Mouse (Mus musculus) urinary bladder, postnatal 10 days (tissue): Measurements from ENCODE around the gene Fcrl5.
"Not testable (repeated sequence)": the region's sequence is repeated elsewhere in the genome, so short reads cannot be mapped to it uniquely, and the experiment has no call there.

Experiments
- DNase-seq: peaks from one replicate; pipeline ENCODE4 v3.0.0; 2022; ENCODE audit warnings: low spot score

Fcrl5 gene

GRCm38 (mm10) chr3:87435479-87435878 is at the start of gene Fcrl5:
Gene Fcrl5 (plus strand): TSS chr3:87435773.
- no peak for DNase-seq

DNA sequence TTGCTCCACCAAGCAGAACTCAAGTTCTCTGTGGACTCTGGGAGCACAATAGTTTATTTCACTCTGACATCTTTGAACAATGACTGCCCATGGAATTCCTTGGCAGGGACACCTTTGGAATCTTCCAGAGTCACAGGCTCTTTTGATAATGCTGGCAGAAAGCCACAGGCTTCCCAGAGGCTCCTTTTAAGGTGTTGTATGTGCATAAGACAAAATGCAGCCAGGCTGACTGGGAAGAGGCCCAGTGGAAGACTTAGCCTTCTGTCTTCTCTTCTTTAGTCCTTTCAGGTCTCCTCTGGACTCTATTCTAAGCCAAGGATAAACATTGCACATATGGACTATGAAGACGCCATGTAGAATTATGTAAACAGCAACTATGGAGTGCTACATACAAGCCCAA is 44.6 kb upstream of the Fcrl5 start:
- DNase-seq, result no peak

GRCm38 (mm10) chr3:87398809-87399208 is 36.8 kb upstream of the Fcrl5 start:
- DNase-seq, result no peak

- DNase-seq, result no peak
Measured at GRCm38 (mm10) chr3:87399906-87400305, 35.7 kb upstream of the Fcrl5 start.

DNA sequence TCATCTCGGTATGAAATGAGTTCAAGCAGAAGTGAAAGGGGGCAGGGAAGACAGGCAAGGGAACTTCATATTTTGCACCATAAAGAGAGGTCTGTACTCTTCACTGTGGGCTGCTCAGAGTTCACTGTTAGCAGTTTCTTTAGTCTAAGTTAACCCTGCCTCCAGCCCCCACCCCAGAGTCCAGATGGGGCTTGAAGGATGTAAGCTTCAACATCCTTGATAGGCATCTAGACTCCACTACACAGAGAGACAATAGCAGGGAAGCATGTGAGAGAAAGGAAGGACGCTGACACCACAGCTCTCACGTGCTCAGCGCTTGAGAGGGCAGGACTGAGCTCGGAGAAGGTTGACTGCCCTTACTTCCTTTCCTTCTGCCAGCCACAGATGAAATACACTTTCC is 34.3 kb upstream of the Fcrl5 start:
- DNase-seq, result no peak

GRCm38 (mm10) chr3:87408171-87408570 is 27.4 kb upstream of the Fcrl5 start:
- no peak for DNase-seq

DNA sequence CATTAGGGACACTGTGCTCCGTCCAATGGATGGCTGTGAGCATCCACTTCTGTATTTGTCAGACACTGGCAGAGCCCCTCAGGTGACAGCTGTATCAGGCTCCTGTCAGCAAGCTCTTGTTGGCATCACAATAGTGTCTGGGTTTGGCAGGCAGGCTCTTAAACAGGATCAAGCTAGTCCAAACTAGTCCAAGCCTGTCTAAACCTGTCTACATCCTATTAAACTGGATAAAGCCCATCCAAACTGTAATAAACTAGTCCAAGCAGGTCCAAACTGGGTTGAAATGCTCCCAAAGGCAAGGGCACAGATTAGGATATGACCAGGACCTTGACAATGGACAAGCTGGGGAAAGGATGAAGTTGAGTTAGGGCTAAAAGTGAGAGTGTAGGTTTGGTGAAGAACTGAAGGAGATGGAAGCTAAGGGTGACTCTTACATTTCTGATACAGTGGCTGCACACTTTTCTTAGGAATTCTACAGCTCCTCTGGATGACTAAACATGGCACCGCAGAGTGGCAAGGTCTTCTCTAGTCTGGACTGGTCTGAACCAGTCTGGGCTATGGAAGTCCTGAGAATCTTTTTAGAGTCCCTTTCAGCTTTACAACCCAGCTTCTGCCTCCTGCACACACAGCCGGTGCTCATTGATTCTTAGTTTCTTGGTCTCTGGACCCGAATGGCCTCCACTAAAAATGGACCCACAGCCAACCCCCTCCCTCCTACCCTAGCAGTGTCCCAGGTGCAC is 26.2 kb upstream of the Fcrl5 start:
- no peak for DNase-seq

GRCm38 (mm10) chr3:87410605-87411004 is 25.0 kb upstream of the Fcrl5 start:
- no peak for DNase-seq

- DNase-seq, result no peak
Measured at GRCm38 (mm10) chr3:87411150-87411549, 24.4 kb upstream of the Fcrl5 start.

DNA sequence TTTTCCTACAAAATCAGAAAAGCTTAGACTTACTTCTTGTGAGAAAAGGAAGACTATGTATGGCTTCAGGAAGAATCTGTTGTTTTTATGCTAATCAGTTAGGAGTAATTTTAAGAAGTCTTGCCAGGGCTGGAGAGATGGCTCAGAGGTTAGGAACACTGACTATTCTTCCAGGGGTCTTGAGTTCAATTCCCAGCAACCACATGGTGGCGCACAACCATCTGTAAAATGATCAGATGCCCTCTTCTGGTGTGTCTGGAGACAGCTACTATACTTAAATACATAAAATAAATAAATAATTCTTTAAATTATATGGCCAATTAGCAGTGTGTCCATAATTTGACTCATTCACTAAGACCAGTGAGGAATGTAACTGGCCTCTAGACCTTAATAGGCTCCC is 14.9 kb upstream of the Fcrl5 start:
- no peak for DNase-seq

DNA sequence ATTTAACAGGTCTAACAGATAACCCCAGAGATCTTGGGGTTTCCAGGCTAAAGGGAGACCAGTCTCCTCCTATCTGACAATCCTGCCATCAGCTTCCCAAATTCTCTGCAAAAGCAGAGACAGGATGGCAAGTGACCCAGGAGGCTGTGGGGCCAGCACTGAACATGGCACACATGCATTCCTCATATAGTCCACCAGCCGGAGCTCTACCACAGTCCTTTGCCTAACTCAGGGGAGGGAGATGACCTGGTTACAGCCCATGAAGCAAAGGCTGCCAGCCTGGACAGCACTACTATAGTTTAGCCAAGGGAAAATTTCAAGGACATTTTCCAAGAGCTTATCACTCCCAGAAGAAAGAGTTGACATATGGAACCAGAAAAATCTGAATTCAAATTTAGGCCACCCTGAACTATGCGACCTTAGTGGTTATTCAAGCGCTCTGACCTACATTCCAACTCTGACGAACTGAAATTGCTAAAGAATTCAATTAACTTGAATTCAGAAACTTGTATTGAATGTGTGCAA is 13.1 kb upstream of the Fcrl5 start:
- no peak for DNase-seq

DNA sequence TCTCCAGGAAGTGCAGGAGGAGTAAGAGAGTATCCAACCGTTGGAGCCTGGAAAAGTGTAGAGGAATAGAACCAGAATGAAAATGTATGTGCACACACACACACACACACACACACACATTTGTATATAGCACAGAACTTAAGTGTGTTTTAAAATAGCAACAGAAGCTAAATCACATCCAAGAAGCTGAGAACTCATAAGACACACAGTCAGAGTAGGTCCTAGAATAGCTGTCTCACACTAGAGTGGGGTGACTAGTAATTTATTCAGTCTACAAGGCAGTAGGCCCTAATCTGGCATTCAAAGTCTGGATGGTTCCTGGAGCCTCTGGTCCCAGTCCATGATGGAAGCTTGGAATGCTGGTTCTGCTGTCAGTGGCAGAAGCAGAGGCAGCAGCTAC is 5.0 kb downstream of the Fcrl5 start:
- no peak for DNase-seq

GRCm38 (mm10) chr3:87443968-87444367 is 8.4 kb downstream of the Fcrl5 start:
- no peak for DNase-seq

GRCm38 (mm10) chr3:87465454-87465853 is 29.9 kb downstream of the Fcrl5 start:
- no peak for DNase-seq

DNA sequence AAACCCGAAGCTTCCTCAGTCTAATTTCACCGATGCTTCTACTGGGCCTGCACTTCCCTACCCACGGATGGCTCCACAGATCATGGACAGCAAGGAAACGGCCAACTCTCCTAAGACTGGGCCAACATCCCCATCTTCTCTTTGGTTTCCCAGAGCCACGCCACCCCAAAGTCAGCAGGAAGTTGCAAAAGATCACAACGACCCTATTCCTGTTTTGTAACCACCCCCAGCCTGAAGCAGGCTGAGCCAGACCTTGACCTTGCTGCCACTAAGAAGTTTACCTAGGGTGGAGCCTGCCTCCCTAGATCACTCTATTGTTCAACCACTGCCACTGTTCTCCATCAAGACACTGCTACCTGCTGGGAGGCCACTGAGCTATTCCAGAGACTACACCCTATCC is 31.4 kb downstream of the Fcrl5 start:
- no peak for DNase-seq

DNA sequence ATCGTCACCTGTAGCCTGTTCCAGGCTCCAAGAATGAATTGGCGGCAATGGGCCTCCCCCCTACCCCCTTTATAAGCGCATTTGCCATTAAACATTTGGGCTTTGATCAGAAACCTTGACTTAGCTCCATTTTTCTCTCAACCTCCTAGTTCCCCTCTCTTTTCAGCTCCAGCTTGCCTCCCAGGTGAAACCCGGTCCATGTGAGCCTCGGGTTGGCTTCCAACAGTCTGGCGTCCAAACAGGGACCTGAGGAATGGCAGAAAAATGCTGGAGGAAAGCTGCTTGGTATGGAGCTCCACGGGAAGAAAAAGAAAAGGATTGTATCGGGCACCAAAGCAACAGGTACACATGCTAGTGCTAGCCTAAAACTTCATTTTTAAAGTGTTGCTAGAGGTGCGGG is 31.8 kb downstream of the Fcrl5 start:
- no peak for DNase-seq

- DNase-seq, result not testable (repeated sequence)
Measured at GRCm38 (mm10) chr3:87477948-87478347, 42.4 kb downstream of the Fcrl5 start.

DNA sequence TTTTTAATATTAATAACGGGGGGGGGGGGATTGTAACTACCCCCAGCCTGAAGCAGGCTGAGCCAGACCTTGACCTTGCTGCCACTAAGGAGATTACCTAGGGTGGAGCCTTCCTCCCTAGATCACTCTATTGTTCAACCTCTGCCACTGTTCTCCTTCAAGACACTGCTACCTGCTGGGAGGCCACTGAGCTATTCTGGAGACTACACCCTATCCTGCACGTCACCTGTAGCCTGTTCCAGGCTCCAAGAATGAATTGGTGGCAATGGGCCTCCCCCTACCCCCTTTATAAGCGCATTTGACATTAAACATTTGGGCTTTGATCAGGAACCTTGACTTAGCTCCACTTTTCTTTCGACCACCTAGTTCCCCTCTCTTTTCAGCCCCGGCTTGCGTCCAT is 43.0 kb downstream of the Fcrl5 start:
- DNase-seq, result not testable (repeated sequence)

- DNase-seq, result not testable (repeated sequence)
Measured at GRCm38 (mm10) chr3:87479230-87479629, 43.7 kb downstream of the Fcrl5 start.

DNA sequence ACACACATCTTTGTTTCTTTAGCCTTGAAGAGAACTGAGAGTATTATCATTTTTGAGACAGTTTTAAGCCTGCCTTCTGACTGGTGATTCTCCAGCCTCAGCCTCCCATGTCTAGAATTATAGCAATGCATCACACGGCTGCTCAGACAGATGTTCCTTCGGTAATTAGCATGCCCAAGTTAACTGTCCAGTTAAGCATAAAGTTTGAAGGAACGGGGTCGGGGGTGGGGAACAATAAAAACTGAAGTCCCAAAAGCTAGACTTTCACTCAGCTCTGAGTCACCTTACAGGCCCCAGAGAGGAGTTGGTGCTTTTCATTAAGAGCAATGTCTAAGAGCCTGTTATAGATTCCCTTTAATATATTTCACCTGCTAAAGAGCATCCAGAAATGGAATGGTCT is 51.8 kb downstream of the Fcrl5 start:
- DNase-seq, result no peak

DNA sequence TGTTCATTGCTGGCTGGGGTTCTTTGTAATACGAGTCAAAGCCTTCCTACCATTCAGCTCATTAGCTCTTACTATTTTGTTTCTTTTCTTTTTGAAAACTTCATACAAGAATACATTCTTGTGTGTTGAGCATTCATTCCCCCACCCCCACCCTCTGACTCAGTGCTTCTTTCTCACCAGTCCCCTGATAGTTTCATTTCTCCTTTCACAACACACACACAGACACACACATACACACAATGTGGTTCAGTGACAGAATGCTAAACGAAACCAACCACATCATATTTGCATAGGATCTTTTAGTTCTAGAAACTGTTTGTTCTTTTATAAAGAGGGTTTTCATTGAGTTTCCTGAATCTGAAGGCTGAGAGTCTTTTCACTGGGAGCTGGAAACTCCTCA is 52.3 kb downstream of the Fcrl5 start:
- DNase-seq, result no peak

GRCm38 (mm10) chr3:87498266-87498665 is 62.7 kb downstream of the Fcrl5 start:
- DNase-seq, result no peak

DNA sequence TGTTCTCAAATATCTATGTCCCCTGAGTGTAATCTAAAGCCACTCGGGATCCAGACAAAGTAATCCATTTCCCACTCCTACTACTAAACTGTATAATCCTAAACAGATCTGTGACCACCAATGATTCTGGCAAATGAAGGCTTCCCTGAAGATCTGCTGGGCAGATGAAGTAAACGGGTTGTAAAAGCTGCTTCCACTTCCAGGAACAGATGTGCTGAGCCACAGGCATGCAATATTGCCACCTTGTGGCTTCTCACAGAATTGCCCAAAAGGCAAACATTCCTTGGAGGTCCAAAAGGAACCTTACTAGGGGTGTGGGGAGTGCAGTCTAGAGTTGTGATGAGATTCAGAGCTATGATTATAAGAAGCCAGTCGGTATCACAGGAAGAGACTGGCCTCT is 63.5 kb downstream of the Fcrl5 start:
- DNase-seq, result no peak
